Mouse (Mus musculus) heart, adult 18-20 months (tissue): ENCODE data around the gene Fuca1. TPM values are rescaled to one million over a fixed set of nuclear protein-coding genes. Genes with fewer than 3 reads are reported as not detected.
"Not testable (repeated sequence)": the region's sequence is repeated elsewhere in the genome, so short reads cannot be mapped to it uniquely, and the experiment has no call there.

ENCODE experiments used
- DNase-seq, 2 experiments: peaks; one replicate each; pipeline ENCODE4 v3.0.0; 2021 to 2022; ENCODE audit warnings: mixed read lengths in 1 of 2
- total RNA-seq, 2 experiments: library from RNA; stranded (reverse); gene quantifications; 2 replicates each; pipeline ENCODE4 v1.2.3; 2021

The Fuca1 gene
- total RNA-seq, 2 experiments from 2014 or later = 31.7 to 35.3 TPM

- DNase-seq = no peak
These were observed 32.6 kb downstream of the Fuca1 start for GRCm38 (mm10) chr4:135953179-135953578.

- DNase-seq = peak; percentile 67 to 92
These were observed 33.7 kb downstream of the Fuca1 start for GRCm38 (mm10) chr4:135954241-135954640.

GRCm38 (mm10) chr4:135955886-135956285, 35.4 kb downstream of the Fuca1 start:
- no peak for DNase-seq

GRCm38 (mm10) chr4:135958354-135958753, 37.8 kb downstream of the Fuca1 start:
- DNase-seq = no peak

- DNase-seq = peak; percentile 75 to 90
These were observed 40.2 kb downstream of the Fuca1 start for GRCm38 (mm10) chr4:135960717-135961116.

GRCm38 (mm10) chr4:135961709-135962108, 41.2 kb downstream of the Fuca1 start:
- DNase-seq = no peak

GRCm38 (mm10) chr4:135962198-135962597, 41.7 kb downstream of the Fuca1 start:
- no peak for DNase-seq

- DNase-seq = no peak
These were observed 42.4 kb downstream of the Fuca1 start for GRCm38 (mm10) chr4:135962946-135963345.

- DNase-seq = peak; percentile 97
These were observed 43.1 kb downstream of the Fuca1 start, which contains the start of gene Gale for GRCm38 (mm10) chr4:135963457-135964193. Gene Gale, plus strand, starts transcription at chr4:135963727.

- DNase-seq = peak; percentile 42 to 70
These were observed 43.9 kb downstream of the Fuca1 start for GRCm38 (mm10) chr4:135964426-135964825.

- no peak for DNase-seq
These were observed 44.6 kb downstream of the Fuca1 start for GRCm38 (mm10) chr4:135965113-135965512.

- no peak for DNase-seq
These were observed 45.7 kb downstream of the Fuca1 start for GRCm38 (mm10) chr4:135966283-135966682.

- DNase-seq = no peak
These were observed 46.7 kb downstream of the Fuca1 start for GRCm38 (mm10) chr4:135967086-135967760.

- no peak for DNase-seq
These were observed 47.8 kb downstream of the Fuca1 start for GRCm38 (mm10) chr4:135968271-135968869.

- DNase-seq = no peak
These were observed 48.7 kb downstream of the Fuca1 start for GRCm38 (mm10) chr4:135969070-135969750.

- DNase-seq = no peak
These were observed 50.0 kb downstream of the Fuca1 start for GRCm38 (mm10) chr4:135970585-135970984.

GRCm38 (mm10) chr4:135971805-135972555, 51.4 kb downstream of the Fuca1 start:
- no peak for DNase-seq

GRCm38 (mm10) chr4:135972556-135972906, 52.0 kb downstream of the Fuca1 start, which contains the start of gene Lypla2:
Gene Lypla2, minus strand, starts transcription at chr4:135972626.
- DNase-seq = peak; percentile 94

- DNase-seq = no peak
These were observed 52.6 kb downstream of the Fuca1 start for GRCm38 (mm10) chr4:135972911-135973811.

- DNase-seq = no peak
These were observed 55.6 kb downstream of the Fuca1 start for GRCm38 (mm10) chr4:135976146-135976545.

GRCm38 (mm10) chr4:135980223-135980622, 59.7 kb downstream of the Fuca1 start:
- not testable (repeated sequence) for DNase-seq
